Mouse (Mus musculus): ENCODE data around the gene Fyn.

Gene Fyn

GRCm38 (mm10) chr10:39378025-39378603 lies 9.5 kb downstream of the Fyn start:
- no peak for DNase-seq (ENCODE audit: inconsistent ontology term)

- no peak for DNase-seq (ENCODE audit: inconsistent ontology term)
These were observed 10.6 kb downstream of the Fyn start for GRCm38 (mm10) chr10:39379287-39379686.

- no peak for DNase-seq (ENCODE audit: inconsistent ontology term)
These were observed 11.2 kb downstream of the Fyn start for GRCm38 (mm10) chr10:39379721-39380370.

- no peak for DNase-seq (ENCODE audit: inconsistent ontology term)
These were observed 16.6 kb downstream of the Fyn start for GRCm38 (mm10) chr10:39385259-39385658.

- no peak for DNase-seq (ENCODE audit: inconsistent ontology term)
These were observed 17.5 kb downstream of the Fyn start for GRCm38 (mm10) chr10:39386203-39386602.

- no peak for DNase-seq (ENCODE audit: inconsistent ontology term)
These were observed 18.4 kb downstream of the Fyn start for GRCm38 (mm10) chr10:39387024-39387423.

- no peak for DNase-seq (ENCODE audit: inconsistent ontology term)
These were observed 18.9 kb downstream of the Fyn start for GRCm38 (mm10) chr10:39387556-39387955.

- DNase-seq (ENCODE audit: inconsistent ontology term) = no peak
These were observed 19.5 kb downstream of the Fyn start for GRCm38 (mm10) chr10:39388144-39388543.

- DNase-seq (ENCODE audit: inconsistent ontology term) = no peak
These were observed 20.8 kb downstream of the Fyn start for GRCm38 (mm10) chr10:39389451-39389891.

GRCm38 (mm10) chr10:39390541-39390940 lies 21.9 kb downstream of the Fyn start:
- DNase-seq (ENCODE audit: inconsistent ontology term) = no peak

GRCm38 (mm10) chr10:39392900-39393483 lies 24.3 kb downstream of the Fyn start:
- DNase-seq (ENCODE audit: inconsistent ontology term) = no peak

GRCm38 (mm10) chr10:39395544-39395943 lies 26.9 kb downstream of the Fyn start:
- no peak for DNase-seq (ENCODE audit: inconsistent ontology term)

GRCm38 (mm10) chr10:39398924-39399323 lies 30.3 kb downstream of the Fyn start:
- no peak for DNase-seq (ENCODE audit: inconsistent ontology term)

GRCm38 (mm10) chr10:39400155-39400554 lies 31.5 kb downstream of the Fyn start:
- no peak for DNase-seq (ENCODE audit: inconsistent ontology term)

GRCm38 (mm10) chr10:39402487-39402886 lies 33.8 kb downstream of the Fyn start:
- no peak for DNase-seq (ENCODE audit: inconsistent ontology term)

- DNase-seq (ENCODE audit: inconsistent ontology term) = no peak
These were observed 35.1 kb downstream of the Fyn start for GRCm38 (mm10) chr10:39403706-39404105.

- no peak for DNase-seq (ENCODE audit: inconsistent ontology term)
These were observed 35.5 kb downstream of the Fyn start for GRCm38 (mm10) chr10:39404175-39404574.

GRCm38 (mm10) chr10:39405982-39406797 lies 37.5 kb downstream of the Fyn start:
- no peak for DNase-seq (ENCODE audit: inconsistent ontology term)

- no peak for DNase-seq (ENCODE audit: inconsistent ontology term)
These were observed 38.1 kb downstream of the Fyn start for GRCm38 (mm10) chr10:39406798-39407189.

GRCm38 (mm10) chr10:39407553-39407952 lies 38.9 kb downstream of the Fyn start:
- DNase-seq (ENCODE audit: inconsistent ontology term) = no peak

- DNase-seq (ENCODE audit: inconsistent ontology term) = no peak
These were observed 40.9 kb downstream of the Fyn start for GRCm38 (mm10) chr10:39409602-39410001.

- DNase-seq (ENCODE audit: inconsistent ontology term) = no peak
These were observed 41.5 kb downstream of the Fyn start for GRCm38 (mm10) chr10:39410151-39410649.
